Mouse (Mus musculus) heart, embryonic 16.5 days (tissue): ENCODE data around the gene Plxnc1. TPM values are rescaled to one million over a fixed set of nuclear protein-coding genes. Genes with fewer than 3 reads are reported as not detected.

Source experiments
- ATAC-seq: fragments of 200-750 bp; cut with Nextera tagmentation; replicated peaks from 2 replicates; pipeline ENCODE4 v1.8.0; 2017; ENCODE audit warnings: moderate number of reproducible peaks; ENCODE audit not compliant: insufficient read depth, low FRiP score; ENCODE audit errors: extremely low read depth
- H3K27ac ChIP-seq: fragments of 300-500 bp; sonication (generic); 2 replicates; pipeline ENCODE4 v1.5.1; 2014; ENCODE audit warnings: mild to moderate bottlenecking, low read length, control low read depth, moderate library complexity
- H3K27me3 ChIP-seq: fragments of 300-500 bp; sonication (generic); 2 replicates; pipeline ENCODE4 v1.6.1; 2014; ENCODE audit warnings: low read length, mixed read lengths; ENCODE audit not compliant: control insufficient read depth, insufficient read depth
- H3K36me3 ChIP-seq: fragments of 300-500 bp; sonication (generic); 2 replicates; pipeline ENCODE4 v1.6.1; 2014; ENCODE audit not compliant: control insufficient read depth, insufficient read depth
- H3K4me1 ChIP-seq: fragments of 300-500 bp; sonication (generic); 2 replicates; pipeline ENCODE4 v1.6.1; 2014; ENCODE audit warnings: low read length, mixed read lengths; ENCODE audit not compliant: control insufficient read depth, insufficient read depth
- H3K4me2 ChIP-seq: fragments of 300-500 bp; sonication (generic); 2 replicates; pipeline ENCODE4 v1.6.1; 2014; ENCODE audit warnings: low read depth, mild to moderate bottlenecking, control low read depth, low read length
- H3K4me3 ChIP-seq: fragments of 300-500 bp; sonication (generic); 2 replicates; pipeline ENCODE4 v1.5.1; 2014; ENCODE audit warnings: mild to moderate bottlenecking, control low read depth, low read length
- H3K9ac ChIP-seq: fragments of 300-500 bp; sonication (generic); 2 replicates; pipeline ENCODE4 v1.6.1; 2014; ENCODE audit warnings: low read length, control low read depth
- H3K9me3 ChIP-seq: fragments of 300-500 bp; sonication (generic); replicated peaks from 2 replicates; pipeline ENCODE4 v1.6.1; 2016; ENCODE audit warnings: low read length; ENCODE audit not compliant: control insufficient read depth
- WGBS: fragments of 180-500 bp; shearing (Covaris S2); extraction: QIAGEN DNeasy Blood & Tissue Kit; methylation state at CpG from one replicate; pipeline ENCODE4 v1.1.7; 2014; 5-methylcytosine and 5-hydroxymethylcytosine counted together
- polyA plus RNA-seq: library from polyadenylated mRNA; unstranded; fragments of >200 nt; fragmentation: Nextera tagmentation; extraction: Ambion mirVana; gene quantifications from 2 replicates; pipeline ENCODE4 v1.2.1, GENCODE M21; 2015

Plxnc1 gene
- polyA plus RNA-seq, 1 experiment from 2014 or later = 2.0 TPM

DNA sequence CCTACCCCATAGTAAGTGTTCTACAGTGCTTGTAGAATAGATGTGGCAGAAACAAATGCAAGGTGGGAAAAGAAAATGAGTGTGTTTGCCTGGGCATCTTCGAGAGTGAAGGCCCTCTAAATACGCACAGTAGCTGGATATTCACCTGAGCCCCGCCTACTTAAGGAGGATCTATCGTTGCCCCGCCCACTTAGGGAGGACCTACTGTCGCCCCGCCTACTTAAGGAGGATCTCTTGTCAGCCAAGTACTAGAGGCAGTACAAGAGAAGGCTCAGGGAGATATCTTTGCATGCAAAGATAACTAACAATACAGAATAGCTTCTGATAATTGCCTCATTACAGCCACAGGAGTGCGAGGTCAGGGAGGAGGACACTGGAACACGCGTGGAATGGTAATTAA lies 17.4 kb upstream of the Plxnc1 start:
- Histone ChIP-seq H3K27me3 (no peaks in the 10 kb centered on the region), H3K4me3 (no peak overlapping the region), H3K4me1 (peaks cover 3% of the 10 kb centered on the region), H3K9ac (no peak overlapping the region), H3K27ac (no peak overlapping the region), H3K4me2 (no peak overlapping the region), H3K9me3 (peaks cover 6% of the 10 kb centered on the region), H3K36me3 (no peaks in the 10 kb centered on the region)
- 69% methylated on average over 10 of the region's 10 CpGs for WGBS
- no peak for ATAC-seq

DNA sequence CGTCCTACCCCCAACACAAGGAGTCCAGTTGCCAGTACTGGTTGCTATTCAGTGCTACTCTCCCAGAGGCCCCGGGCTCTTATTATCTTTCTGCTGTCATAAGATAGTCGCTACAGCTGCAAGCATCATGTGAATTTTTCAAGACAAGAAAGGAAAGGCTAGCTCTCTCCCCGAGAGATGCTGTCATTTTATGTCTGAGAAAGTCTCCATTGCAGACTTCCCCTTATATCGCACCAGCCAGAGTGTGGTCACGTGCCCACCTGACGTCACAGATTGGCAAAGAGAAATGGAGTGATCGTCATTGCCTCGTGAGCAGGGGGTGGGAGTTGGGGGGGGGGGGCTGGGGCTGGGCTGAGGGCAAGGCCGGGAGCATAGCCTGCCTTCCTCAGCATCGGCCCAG lies 16.6 kb upstream of the Plxnc1 start:
- 68% methylated on average over 11 of the region's 11 CpGs for WGBS

DNA sequence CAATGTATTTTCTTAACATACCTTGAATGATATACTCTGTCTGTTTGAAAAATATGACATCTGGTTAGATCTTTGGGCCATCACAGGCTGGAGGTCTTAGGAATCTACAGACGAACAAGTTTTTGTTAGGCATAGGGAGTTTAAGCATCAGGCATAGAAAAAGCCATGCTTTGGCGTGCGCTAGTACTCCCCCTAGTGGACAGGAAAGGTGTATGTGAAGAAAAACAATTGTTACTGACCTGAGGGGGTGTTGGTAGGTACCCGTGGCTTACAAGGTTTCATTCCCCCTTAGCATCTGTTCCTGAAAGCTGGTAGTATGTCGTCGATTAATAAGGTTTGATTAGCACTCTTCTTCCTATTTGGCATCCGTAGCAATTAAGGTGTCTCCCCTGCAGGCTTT lies 13.7 kb upstream of the Plxnc1 start:
- Histone ChIP-seq H3K27me3 (no peaks in the 10 kb centered on the region), H3K36me3 (no peaks in the 10 kb centered on the region), H3K27ac (no peak overlapping the region), H3K9me3 (no peaks in the 10 kb centered on the region; the same call in 1 of the 2 replicates), H3K9ac (no peak overlapping the region), H3K4me2 (peak overlapping the region; percentile 5; the same call in 1 of the 2 replicates), H3K4me3 (no peak overlapping the region), H3K4me1 (peaks cover 3% of the 10 kb centered on the region)
- WGBS = 6% methylated on average over 7 of the region's 7 CpGs
- ATAC-seq = no peak

More for the DNA sequence above, 16.6 kb upstream of the Plxnc1 start:
- no peak overlapping the region for H3K4me3 ChIP-seq
- no peak overlapping the region for H3K9ac ChIP-seq
- H3K27ac ChIP-seq = no peak overlapping the region
- ATAC-seq = 0 out of 2 replicates have a peak, but pooled peaks have one; percentile 32
- no peaks in the 10 kb centered on the region for H3K27me3 ChIP-seq
- H3K9me3 ChIP-seq = peaks cover 6% of the 10 kb centered on the region
- no peak overlapping the region for H3K4me2 ChIP-seq
- peaks cover 3% of the 10 kb centered on the region for H3K4me1 ChIP-seq
- no peaks in the 10 kb centered on the region for H3K36me3 ChIP-seq

DNA sequence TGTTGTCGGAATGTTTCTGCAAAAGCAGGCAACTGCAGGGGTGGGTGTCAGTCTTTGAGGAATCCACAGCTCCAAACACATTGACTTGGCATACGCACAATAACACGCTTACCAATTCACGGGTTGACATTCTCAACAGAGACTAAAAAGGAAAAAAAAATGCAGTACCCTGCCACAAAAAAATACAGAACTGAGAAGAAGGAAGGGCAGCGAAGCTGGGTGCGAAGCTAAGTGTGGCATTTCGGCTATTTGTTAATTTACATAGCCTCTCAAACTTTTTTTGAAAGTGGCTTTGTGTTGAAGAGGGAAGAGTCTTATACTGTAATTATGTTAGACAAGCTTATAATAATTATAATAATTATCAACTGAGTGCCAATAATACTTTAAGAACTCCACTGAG lies 13.1 kb upstream of the Plxnc1 start:
- ATAC-seq = no peak
- Histone ChIP-seq H3K4me1 (peaks cover 3% of the 10 kb centered on the region), H3K4me2 (no peak overlapping the region), H3K4me3 (no peak overlapping the region), H3K36me3 (no peaks in the 10 kb centered on the region), H3K27me3 (no peaks in the 10 kb centered on the region), H3K27ac (no peak overlapping the region), H3K9ac (no peak overlapping the region), H3K9me3 (no peaks in the 10 kb centered on the region; the same call in 1 of the 2 replicates)
- 80% methylated on average over 7 of the region's 7 CpGs for WGBS

- ATAC-seq = no peak
- WGBS = 68% methylated on average over 10 of the region's 10 CpGs
- H3K27me3 ChIP-seq = peaks cover 18% of the 10 kb centered on the region
- H3K36me3 ChIP-seq = no peaks in the 10 kb centered on the region
- H3K4me2 ChIP-seq = no peak overlapping the region
- H3K9me3 ChIP-seq = 0 out of 2 replicates have a peak, but pooled peaks cover 4% of the 10 kb centered on the region
- H3K27ac ChIP-seq = no peak overlapping the region
- H3K4me3 ChIP-seq = no peak overlapping the region
- H3K9ac ChIP-seq = no peak overlapping the region
- H3K4me1 ChIP-seq = peaks cover 16% of the 10 kb centered on the region
Observed at GRCm38 (mm10) chr10:94947915-94948675, 3.5 kb upstream of the Plxnc1 start.

DNA sequence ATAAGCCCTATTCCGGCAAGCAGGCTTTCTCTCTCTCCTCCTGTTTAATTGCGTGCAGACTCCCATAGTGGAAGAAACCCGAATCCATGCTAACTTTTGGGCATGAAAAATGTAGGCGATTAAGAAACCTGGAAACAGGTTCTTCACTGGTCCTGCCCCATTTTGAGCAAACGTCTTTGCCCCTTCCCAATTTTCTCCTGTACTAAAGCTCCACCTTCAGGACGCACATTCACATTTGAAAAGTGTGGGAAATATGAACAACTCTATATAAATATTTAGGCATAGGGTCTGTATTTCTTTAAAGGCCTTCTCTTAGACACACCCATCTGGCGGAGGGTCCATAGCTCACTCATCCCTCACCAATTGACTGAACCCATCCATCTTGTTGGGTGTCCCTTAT lies 2.8 kb upstream of the Plxnc1 start:
- Histone ChIP-seq H3K9me3 (0 out of 2 replicates have a peak, but pooled peaks cover 4% of the 10 kb centered on the region), H3K4me3 (no peak overlapping the region), H3K9ac (no peak overlapping the region), H3K27me3 (peaks cover 25% of the 10 kb centered on the region), H3K4me1 (peaks cover 18% of the 10 kb centered on the region), H3K4me2 (no peak overlapping the region), H3K27ac (no peak overlapping the region), H3K36me3 (no peaks in the 10 kb centered on the region)
- WGBS = 55% methylated on average over 7 of the region's 7 CpGs
- no peak for ATAC-seq

DNA sequence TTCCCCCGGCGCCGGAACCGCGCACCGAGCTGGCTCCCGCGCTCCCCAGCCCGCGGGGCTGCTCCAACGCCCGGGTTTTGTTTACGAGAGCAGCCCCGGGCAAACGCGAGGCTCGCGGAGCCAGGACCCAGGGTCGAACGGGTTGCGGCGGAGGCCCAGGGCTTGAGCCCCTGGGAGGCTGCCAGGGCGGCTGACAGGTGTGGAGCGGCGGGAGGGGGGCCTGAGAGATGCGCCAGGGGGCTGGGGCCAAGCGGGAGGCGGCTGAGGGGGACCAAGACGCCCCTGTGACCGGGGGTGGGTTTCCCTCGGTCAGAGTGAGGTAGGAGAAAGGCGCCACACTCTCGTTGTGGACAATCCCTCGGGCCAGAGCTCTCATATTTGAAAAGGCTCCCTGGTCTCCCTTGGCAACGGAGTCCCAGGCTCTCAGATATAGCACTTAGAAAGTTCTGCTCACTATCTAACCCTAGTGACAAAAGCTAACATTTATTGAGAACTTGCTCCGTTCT lies 624 bp upstream of the Plxnc1 start:
- Histone ChIP-seq H3K4me3 (peak overlapping the region; percentile 89), H3K4me2 (peak overlapping the region; percentile 100), H3K27ac (peak overlapping the region; percentile 27; the same call in 1 of the 2 replicates), H3K9ac (peak overlapping the region; percentile 83), H3K27me3 (peaks cover 37% of the 10 kb centered on the region), H3K4me1 (peaks cover 16% of the 10 kb centered on the region), H3K36me3 (no peaks in the 10 kb centered on the region), H3K9me3 (no peaks in the 10 kb centered on the region)
- WGBS = under 1% methylated on average over 32 of the region's 36 CpGs
- peak; percentile 18; the same call in 1 of the 2 replicates for ATAC-seq

GRCm38 (mm10) chr10:94943846-94944690 lies 567 bp downstream of the Plxnc1 start:
- ATAC-seq = peak; percentile 11; the same call in 1 of the 2 replicates
- WGBS = under 1% methylated on average over 107 of the region's 110 CpGs
- peaks cover 40% of the 10 kb centered on the region for H3K27me3 ChIP-seq
- H3K36me3 ChIP-seq = no peaks in the 10 kb centered on the region
- peaks cover 16% of the 10 kb centered on the region for H3K4me1 ChIP-seq
- H3K4me2 ChIP-seq = peak overlapping the region; percentile 100
- peak overlapping the region; percentile 83 for H3K9ac ChIP-seq
- H3K4me3 ChIP-seq = peak overlapping the region; percentile 89
- no peaks in the 10 kb centered on the region for H3K9me3 ChIP-seq
- peak overlapping the region; percentile 46 for H3K27ac ChIP-seq
